Mouse (Mus musculus): ENCODE measurements at regions not wholly inside any gene's neighbourhood (a gene's known extent, or its start where the extent isn't known, plus 50 kb on each side); places are given as distances from the start of the nearest gene placed in this dataset.
A peak's percentile ranks its signal among the peaks of the same experiment; 100 is the strongest.

DNA sequence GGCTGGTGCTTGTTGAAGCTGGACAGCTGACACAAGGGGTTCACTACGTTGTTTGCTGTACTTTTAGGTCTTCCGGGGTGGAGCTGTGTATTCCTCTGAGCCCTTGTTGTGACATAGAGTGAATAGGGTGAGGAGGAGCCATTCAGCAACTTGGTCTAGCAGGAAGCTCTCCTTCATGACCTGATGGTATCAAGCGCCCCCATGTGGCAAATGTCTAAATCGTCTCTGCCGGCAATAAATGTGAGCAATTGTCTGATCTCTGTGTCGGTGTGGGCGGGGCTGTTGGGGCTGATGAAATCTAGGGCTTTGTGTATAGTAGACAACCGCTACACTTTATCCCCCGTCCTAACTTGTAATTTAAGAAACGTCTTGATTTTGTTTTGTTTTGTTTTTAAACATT lies 79.2 kb upstream of the Serbp1 start:
- DNase-seq = peak; percentile 89 to 93
- intact Hi-C loops (cut with DNase I) = loop anchor here (1.0 to 5.0 kb wide), 3 partner anchors 122 to 316 kb away; partner anchors contain the start of gene Gadd45a

DNA sequence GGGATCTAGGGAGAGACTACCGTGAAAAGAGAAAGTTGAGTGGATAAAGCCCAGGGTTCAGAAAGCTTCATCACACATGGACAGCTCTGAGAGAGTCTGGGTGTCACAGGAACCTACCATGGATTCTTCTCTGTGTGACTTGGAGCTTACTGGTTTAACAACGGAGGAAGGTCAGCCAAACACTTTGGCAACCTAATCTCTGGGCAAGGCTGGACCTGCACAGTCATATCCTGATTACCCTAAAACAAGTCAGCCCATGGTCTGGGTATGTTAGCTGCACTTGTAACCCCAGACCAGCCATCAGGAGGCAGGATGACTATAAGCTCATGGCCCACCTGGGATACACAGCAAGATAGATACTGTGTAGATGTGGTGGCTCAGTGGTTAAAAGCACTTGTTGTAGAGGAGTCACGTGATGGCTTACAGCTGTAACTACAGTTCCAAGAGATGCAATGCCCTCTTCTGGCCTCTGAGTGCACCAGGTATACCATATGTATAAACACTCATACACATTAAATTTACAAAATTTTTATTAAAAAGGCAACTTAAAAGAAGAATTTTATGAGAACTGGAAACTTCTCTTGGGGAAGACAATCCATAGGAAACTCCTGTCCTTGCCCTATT lies 85.0 kb upstream of the Serbp1 start:
- intact Hi-C loops (cut with DNase I) = no loop called here
- no peak for DNase-seq

DNA sequence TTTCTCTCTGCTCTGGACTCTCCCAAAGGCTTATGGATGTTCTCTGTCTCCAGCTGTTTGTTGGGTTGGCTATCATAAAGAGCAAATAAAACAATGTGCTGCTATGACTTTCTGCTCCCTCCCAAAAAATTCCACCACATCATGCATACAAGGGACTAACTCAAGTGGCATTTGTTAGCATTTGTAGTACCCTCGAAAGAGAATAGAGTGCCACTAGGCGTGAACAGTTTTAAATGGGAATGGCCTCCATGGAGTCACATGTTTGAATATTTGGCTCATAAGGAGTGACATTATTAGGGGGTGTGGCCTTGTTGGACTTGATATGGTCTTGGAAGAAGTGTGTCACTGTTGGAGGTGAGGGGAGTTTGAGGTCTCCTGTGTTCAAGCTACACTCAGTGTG lies 86.5 kb upstream of the Serbp1 start:
- intact Hi-C loops (cut with DNase I) = no loop called here
- DNase-seq = no peak

DNA sequence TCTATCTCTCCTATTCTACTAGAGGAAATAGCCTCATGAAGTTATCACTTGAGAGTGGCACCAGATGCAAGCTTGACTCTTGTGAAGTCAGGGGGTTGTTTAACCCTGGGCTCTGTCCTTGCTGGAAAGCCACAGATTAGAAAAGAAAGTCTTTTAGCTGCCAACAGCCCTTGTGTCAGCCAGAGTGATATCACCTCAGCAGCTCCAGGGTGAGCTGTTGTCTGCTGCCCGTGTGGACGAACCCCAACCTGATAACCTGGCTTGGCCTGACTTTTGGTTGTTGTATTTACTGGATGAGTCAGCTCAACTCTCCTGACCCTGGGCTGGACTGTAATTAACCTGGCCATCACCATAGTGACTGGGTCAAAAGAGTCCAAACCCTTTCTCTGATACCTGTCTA lies 88.6 kb upstream of the Serbp1 start:
- DNase-seq = no peak

DNA sequence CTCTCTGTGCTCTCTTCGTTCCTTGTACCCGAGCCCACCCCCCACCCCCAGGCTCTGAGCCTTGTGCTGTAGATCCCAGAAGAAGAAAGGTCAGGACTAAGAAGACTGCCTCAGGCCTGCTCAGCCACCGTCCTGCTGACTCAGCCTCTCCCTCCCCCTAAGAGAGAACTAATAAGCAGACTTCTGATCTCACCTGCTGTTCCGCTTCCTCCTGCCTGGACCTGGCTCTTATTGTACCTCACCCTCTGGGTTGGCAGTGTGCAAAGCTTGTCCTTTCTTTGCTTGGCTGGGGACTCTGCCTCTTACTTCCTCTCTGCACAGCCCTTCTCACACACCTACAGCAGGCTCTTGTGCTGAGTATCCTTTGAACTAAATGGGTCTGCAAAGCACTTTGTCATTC lies 91.3 kb upstream of the Serbp1 start:
- no peak for DNase-seq
- intact Hi-C loops (cut with DNase I) = no loop called here

More for the DNA sequence above, 88.6 kb upstream of the Serbp1 start:
- intact Hi-C loops (cut with DNase I) = no loop called here

DNA sequence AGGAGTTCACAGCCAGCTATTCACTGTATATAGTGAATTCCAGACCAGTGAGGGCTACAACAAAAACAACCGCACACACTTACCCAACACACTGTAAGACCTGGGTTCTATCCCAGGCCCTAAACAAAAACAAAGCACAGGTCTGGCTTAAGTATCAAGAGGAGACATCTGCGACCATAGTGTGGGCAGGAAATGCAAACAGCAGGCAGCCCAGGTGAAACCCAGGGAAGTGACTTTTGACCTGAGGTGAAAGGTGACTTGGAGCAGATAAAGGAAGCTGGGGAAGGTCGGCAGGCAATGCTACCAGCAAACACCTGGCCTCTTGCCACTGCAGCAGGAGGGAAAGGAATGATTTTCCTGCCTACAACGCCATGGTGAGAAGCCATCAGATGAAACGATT lies 92.0 kb upstream of the Serbp1 start:
- intact Hi-C loops (cut with DNase I) = no loop called here

DNA sequence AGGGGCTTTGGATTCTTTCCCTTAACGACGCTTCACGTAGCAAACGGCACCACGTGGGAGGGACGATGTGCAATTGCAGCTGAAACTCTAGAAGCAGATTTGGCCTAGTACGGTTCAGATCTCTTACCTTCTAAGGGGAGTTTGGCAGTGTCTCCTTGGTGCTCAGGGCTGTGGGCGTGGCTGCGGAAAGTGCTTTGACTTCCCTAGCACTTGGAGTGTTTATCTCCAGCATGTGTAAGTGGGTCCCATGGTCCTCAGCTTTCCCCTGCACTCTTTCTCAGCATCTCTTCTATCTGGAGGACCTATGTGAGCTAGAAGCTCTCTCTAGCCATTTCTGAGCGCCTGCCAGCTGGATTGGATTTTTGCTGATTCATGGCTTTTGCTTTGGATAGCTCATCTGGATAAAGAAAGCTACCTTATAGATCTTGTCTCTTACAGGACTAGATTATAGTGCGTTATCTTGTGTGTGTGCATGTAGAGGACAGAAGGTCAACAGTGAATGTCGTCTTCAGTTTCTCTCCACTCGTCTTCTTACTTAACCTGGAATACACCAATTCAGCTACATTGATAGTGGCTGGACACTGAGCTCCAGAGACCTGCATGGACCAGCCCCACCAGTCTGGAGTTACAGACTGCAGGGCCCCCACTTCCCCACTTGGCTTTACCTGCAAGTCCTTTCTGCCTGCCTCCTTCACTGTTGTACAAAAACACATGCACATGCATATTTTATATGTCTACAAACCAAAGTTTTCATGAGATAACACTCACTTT lies 92.8 kb upstream of the Serbp1 start:
- intact Hi-C loops (cut with DNase I) = loop anchor here (5.0 kb wide), 1 partner anchor 183 kb away; no protein-coding TSS in a partner anchor
- DNase-seq = no peak

More for the DNA sequence above, 92.0 kb upstream of the Serbp1 start:
- DNase-seq = no peak

DNA sequence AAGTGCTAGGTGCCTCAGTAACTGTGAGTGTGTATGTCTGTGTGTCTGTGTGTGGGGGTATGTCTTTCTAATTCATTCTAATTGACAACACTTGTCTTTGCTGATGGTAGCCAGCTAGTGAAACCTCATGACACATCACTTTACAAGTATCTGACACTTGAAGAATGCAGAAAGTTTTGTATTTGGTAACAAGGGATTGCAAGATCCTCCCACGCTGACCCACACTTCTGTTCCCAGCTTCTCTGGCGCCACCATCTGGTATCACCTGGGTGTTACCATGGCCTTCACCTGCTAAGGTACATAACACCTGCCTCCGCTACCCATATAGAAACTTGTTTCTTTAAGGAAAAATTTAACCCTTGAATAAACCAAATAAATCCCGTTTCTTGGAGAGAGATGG lies 95.8 kb upstream of the Serbp1 start:
- DNase-seq = peak; percentile 54 to 73

DNA sequence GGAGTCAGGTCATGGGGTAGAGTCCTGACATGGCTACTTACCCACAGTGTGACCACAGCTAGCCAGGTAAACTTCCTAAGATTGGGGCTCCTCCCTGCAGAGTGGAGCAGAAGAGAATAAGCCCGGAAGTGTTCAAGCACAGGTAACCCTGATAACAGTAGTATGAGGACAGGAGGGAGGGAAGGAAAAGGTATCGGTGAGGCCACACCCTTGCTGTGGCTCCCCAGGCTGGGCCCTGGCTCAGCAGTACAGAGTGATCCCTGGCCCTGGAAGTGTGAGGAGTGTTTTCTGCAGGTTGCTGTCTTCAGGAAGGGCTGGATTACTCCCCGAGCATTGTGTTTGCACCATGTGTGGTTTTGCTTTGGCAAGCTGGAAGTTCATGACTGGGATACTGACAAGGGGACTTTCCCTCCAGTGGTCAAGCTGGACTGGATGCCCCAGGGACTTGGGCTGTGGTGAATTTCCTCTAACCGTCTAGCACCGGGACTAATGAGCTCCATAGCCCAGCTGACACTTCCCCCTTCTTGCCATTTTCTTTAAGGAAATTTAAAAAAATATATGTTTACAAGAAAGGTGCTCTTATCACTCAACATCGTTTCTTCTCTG lies 97.2 kb upstream of the Serbp1 start:
- DNase-seq = peak in 1 of 2 experiments; percentile 49
- intact Hi-C loops (cut with DNase I) = loop anchor here (5.0 kb wide), 1 partner anchor 178 kb away; no protein-coding TSS in a partner anchor

More for the DNA sequence above, 95.8 kb upstream of the Serbp1 start:
- intact Hi-C loops (cut with DNase I) = loop anchor here (1.0 to 5.0 kb wide), 2 partner anchors 106 to 180 kb away; no protein-coding TSS in a partner anchor

DNA sequence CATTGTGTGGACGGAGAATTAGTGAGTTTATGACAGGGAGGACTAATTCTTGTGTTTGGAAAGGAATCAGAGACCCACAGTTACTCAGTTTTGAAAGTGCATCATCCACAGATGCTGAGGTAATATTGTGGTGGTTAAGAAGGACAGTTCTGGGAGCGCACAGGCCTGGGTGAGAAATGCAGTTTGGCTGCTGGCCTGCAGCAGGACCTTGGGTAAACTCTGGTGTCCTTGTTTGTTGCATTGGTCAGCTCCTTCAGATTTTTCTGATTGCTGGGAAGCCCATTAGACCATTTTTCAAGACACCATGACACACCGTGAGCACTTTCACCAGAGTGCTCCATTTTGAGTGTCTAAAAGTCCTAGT lies 99.0 kb upstream of the Serbp1 start:
- no peak for DNase-seq
- intact Hi-C loops (cut with DNase I) = loop anchor here (5.0 kb wide), 1 partner anchor 37 kb away; no protein-coding TSS in a partner anchor

DNA sequence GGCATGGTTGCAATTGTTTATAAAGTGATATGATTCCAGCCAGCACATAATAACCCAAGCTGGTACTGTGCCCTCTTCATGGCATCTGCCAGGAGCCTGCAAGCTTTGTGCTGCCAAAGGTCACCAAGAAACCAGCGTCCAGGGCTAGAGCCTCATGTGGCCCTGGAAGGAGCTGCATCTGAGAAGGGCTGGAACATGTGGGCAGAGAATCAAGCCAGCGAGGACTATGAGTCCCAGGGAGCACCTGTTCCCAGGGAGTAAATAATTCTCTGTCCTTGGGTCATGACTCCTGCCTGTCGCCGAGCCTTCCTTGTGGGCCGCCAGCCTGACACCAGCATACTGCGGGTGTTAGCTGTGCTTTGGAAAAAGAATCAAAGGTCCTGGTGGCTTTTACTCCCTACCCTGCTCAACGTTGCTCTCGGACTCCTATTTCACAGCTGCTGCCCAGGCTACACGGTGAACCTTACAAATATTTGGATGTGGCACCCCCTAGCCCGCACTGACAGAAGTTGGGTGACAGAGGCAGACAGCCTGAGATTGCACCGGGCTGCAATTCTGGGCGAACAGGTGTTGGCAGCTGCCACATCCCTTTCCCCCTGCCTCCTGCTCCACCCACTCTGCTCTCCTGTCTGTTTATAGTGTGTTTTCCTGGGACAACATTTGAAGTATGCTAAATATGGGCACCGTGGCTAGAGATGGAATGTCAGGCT lies 99.5 kb upstream of the Serbp1 start:
- no peak for DNase-seq
- intact Hi-C loops (cut with DNase I) = loop anchor here (5.0 kb wide), 1 partner anchor 36 kb away; no protein-coding TSS in a partner anchor

DNA sequence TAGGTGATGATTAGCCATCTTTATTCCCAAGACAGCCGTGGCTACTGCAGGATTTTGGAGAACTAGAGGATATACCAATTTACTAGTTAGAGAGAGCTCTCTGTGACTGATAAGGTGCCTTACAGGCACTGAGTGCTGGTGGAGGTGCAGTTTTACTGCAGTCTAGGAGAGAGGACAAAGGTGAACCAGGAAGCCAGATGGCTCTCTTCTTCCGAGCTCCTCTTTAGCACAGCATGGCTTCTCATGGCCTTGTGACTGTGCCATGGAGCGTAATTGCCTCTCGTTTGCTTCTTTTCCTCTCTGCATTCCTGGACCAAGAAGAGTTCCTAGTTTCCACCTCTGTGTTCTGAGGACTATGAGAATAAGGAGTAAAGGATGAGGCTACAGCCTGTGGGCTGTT lies 100.2 kb upstream of the Gadd45a start:
- intact Hi-C loops (cut with DNase I) = loop anchor here (5.0 kb wide), 1 partner anchor 35 kb away; no protein-coding TSS in a partner anchor
- no peak for DNase-seq

DNA sequence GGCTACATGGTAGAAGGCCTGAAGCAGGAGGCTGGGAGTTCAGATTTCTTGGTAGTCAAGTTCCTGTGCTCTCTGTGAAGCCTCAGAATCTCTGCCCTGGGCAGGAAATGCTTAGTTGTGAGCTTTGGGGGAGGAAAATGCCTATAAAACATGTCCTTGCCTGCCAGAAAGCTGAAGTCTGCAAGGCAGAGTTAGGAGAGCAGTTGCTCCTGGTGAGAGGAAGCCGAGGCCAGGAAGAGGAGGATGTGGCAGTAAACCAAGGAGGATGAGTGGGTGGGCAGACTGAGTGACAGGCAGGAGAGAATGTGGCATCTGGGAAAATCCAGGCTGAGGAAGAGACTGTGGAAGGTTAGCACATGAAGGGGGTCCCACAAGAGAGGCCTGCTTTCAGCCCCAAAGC lies 97.7 kb upstream of the Gadd45a start:
- intact Hi-C loops (cut with DNase I) = loop anchor here (5.0 kb wide), 1 partner anchor 33 kb away; no protein-coding TSS in a partner anchor
- no peak for DNase-seq

DNA sequence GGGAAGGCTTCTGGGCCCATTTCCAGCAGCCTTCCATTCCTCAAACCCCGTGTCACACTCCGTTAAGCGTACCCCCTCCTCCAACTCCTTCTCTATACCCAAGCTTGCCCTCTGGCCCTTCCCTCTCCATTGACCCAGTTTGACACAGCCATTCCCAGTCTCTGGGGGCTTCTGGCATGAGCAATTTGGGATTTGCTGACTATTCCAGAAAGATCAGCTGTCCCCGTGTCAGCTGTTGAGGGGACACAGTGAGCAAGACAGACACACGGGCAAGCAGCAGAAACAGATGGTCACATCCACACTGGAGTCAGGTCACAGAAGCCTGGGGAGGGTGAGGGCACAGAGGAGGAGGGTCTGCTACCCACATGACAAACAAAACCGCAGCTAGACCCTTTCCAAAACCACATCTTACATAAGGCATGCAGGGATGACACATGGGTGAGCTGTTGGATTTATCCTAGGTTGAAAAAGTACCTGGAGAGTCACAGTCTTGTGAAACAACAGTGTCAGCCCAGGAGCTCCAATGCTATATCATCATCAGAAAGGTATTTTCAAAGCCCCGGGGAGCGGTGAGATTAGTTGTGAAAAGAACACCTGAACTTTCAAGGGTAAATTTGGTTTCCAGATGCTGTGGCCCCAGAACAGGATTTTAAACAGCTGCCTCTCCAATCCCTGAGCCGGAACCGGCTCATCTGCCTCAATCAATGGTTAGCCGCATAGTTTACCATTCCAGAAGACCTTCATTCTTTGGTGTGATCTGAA lies 93.5 kb upstream of the Gadd45a start:
- DNase-seq = no peak
- intact Hi-C loops (cut with DNase I) = no loop called here

DNA sequence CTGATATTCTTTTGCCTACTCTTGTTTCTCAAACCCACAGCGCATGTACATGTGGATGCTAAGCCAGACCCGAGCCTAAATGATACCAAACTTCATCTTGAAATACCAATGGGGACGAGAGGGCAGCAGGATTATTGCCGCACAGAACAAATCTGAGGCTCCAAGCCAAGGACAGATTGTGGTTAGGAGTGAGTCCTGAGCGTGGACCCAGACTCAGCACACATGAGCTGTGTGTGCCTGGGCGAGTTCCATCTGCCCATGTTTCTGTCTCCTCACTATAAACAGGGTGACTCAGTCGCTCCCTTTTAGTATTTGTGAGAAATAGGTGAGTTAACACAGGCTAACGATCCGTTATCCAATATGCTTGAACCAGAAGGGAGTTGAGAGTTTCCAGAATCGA lies 92.4 kb upstream of the Gadd45a start:
- intact Hi-C loops (cut with DNase I) = no loop called here
- DNase-seq = no peak

DNA sequence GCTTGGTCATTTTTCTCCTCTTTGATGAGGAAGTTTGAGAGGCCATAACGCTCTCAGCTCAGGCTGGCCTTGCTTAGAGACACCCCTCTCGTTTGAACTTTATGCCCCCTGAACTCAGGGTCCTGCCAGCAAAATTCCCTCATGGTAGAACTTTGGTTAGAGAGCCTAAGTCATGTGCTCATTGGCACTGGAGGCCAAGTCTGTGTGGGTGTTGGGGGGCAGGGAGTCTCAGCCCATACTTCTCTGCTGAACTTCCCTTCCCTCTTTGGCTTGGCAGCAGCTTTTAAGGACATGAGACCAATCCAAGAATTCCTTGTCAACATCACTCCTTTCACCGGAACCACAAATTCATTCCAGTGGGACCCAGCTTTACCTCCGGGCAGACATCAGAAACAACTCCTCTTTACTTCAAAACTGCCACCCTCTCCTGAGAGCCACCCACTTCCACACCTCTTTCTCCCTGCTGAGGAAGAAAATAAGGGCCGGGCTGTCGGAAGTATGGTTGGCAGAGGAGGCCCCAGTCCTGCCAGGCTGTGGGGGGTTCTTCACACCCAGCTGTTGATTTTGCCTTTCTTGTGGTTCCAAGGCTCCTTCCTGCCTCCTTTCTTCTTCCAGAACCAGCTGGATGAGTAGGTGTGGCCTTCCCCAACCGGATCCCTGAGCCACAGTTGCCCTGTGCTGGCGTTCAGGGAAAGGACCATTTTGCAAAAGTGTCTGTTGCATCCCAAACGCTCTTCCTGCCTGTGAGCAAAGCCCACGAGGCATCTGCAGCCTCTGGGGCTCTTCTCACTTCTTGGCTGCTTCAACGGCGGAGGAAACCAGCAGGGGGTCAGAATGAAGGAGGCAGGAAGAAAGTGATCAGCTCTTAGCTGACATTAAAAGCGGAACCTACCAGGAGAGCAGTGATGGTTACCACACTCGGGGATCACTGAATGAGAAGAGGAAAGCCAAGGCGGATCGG lies 91.5 kb upstream of the Gadd45a start:
- intact Hi-C loops (cut with DNase I) = no loop called here
- DNase-seq = no peak

DNA sequence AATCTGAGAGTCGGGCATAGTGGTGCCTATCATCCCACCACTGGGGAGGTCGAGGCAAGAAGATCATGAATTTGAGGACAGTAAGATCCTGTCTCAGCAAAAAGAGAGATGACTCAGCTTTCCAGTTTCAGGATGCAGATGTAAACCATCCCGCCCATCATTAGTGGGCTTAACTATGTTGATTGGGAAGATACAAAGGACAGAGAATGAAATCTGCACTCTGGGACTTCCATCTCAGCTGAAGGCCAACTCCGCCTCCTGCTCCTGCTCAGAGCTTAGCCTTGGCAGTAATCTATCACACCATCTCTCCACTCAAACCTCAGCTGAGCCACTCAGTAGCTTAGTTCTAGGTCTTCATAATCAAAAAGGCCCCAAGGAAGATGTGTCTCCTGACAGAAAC lies 90.5 kb upstream of the Gadd45a start:
- no peak for DNase-seq
- intact Hi-C loops (cut with DNase I) = no loop called here

DNA sequence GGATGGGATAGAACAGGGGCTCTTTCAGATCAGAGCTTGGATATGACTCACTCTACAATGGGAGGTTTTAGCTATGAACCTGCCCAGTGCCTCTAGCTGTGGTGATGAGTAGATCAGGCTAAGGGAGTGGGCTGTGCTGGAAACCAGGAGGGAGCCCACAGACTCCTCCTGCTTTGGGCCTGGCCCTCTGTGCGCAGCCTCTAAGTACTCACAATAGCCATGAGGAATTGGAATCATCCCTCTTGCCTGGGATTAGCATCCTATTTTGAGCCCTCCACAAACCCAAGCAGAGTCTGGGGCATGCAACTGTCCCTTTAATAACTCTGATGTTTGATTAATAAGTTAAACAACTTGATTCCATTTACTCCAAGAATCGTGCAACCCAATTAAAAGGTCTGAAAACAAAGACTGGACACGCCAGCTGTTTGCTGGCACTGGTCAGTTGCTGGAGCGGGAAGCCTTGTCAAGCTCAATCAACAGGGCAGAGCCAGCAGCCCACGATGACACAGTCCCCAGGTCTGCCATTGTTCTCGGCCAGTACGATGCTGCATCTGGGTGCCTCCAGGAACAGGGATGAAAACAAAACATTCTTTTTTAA lies 88.6 kb upstream of the Gadd45a start:
- DNase-seq = no peak
- intact Hi-C loops (cut with DNase I) = no loop called here
